Mouse (Mus musculus) kidney, postnatal 0 days (tissue): ENCODE data around the gene Pde6c. TPM values are rescaled to one million over a fixed set of nuclear protein-coding genes. Genes with fewer than 3 reads are reported as not detected.

ENCODE experiments used
- ATAC-seq: fragments of 200-750 bp; cut with Nextera tagmentation; replicated peaks from 2 replicates; pipeline ENCODE4 v1.8.0; 2017; ENCODE audit warnings: low read depth, moderate number of reproducible peaks, moderate TSS enrichment, moderate library complexity; ENCODE audit not compliant: low FRiP score
- DNase-seq: peaks from one replicate; pipeline ENCODE4 v3.0.0-alpha.2; 2016; ENCODE audit warnings: low spot score
- H3K27ac ChIP-seq: fragments of 300-500 bp; sonication (generic); 2 replicates; pipeline ENCODE4 v1.5.1; 2014; ENCODE audit warnings: mild to moderate bottlenecking
- H3K27me3 ChIP-seq: fragments of 300-500 bp; sonication (generic); 2 replicates; pipeline ENCODE4 v1.6.1; 2014; ENCODE audit warnings: low read length, mixed read lengths; ENCODE audit not compliant: insufficient read depth
- H3K36me3 ChIP-seq: fragments of 300-500 bp; sonication (generic); 2 replicates; pipeline ENCODE4 v1.6.1; 2014; ENCODE audit warnings: low read length, mixed read lengths; ENCODE audit not compliant: insufficient read depth
- H3K4me1 ChIP-seq: fragments of 300-500 bp; sonication (generic); replicated peaks from 2 replicates; pipeline ENCODE4 v1.6.1; 2014; ENCODE audit warnings: antibody characterized with exemption, low read length, mixed read lengths; ENCODE audit not compliant: insufficient read depth
- H3K4me2 ChIP-seq: fragments of 300-500 bp; sonication (generic); 2 replicates; pipeline ENCODE4 v1.6.1; 2014; ENCODE audit warnings: mild to moderate bottlenecking, low read length, moderate library complexity, mixed read lengths
- H3K4me3 ChIP-seq: fragments of 300-500 bp; sonication (generic); replicated peaks from 2 replicates; pipeline ENCODE4 v1.5.1; 2014; ENCODE audit warnings: low read depth, low read length
- H3K9ac ChIP-seq: fragments of 300-500 bp; sonication (generic); 2 replicates; pipeline ENCODE4 v1.6.1; 2014; ENCODE audit warnings: low read depth, low read length
- H3K9me3 ChIP-seq: fragments of 300-500 bp; sonication (generic); replicated peaks from 2 replicates; pipeline ENCODE4 v1.6.1; 2016; ENCODE audit warnings: low read length, inconsistent platforms, mixed read lengths
- CTCF ChIP-seq: IDR thresholded peaks from 2 replicates; pipeline ENCODE4 v1.5.1; 2016; ENCODE audit warnings: antibody characterized with exemption, low read depth, mild to moderate bottlenecking, moderate library complexity
- WGBS: fragments of 180-500 bp; shearing (Covaris S2); extraction: QIAGEN DNeasy Blood & Tissue Kit; methylation state at CpG from one replicate; pipeline ENCODE4 v1.1.7; 2014; 5-methylcytosine and 5-hydroxymethylcytosine counted together
- polyA plus RNA-seq: library from polyadenylated mRNA; unstranded; fragments of >200 nt; fragmentation: Nextera tagmentation; extraction: Ambion mirVana; gene quantifications from 2 replicates; pipeline ENCODE4 v1.2.1, GENCODE M21; 2015

Pde6c gene
- 0.15 and 0.16 TPM in 2 replicates for polyA plus RNA-seq

GRCm38 (mm10) chr19:38132481-38132880, at the start of gene Pde6c:
Pde6c (plus strand) TSS chr19:38132781.
- 68% methylated on average over 6 of the region's 6 CpGs for whole genome bisulfite sequencing
- Histone ChIP-seq H3K9ac (no peak within 1 kb of the TSS), H3K9me3 (no peaks in the 10 kb centered on the region), H3K27me3 (no peaks in the 10 kb centered on the region), H3K36me3 (no peaks in the 10 kb centered on the region), H3K4me2 (no peak within 1 kb of the TSS), H3K4me1 (no peaks in the 10 kb centered on the region), H3K4me3 (no peak within 1 kb of the TSS), H3K27ac (no peak within 1 kb of the TSS)
- no peak for TF ChIP-seq CTCF
- ATAC-seq, result no peak
- DNase-seq, result no peak

- TF ChIP-seq CTCF, result no peak
- Histone ChIP-seq H3K4me1 (no peaks in the 10 kb centered on the region), H3K4me3 (no peak overlapping the region), H3K27ac (no peak overlapping the region), H3K27me3 (no peaks in the 10 kb centered on the region), H3K36me3 (no peaks in the 10 kb centered on the region), H3K9me3 (no peaks in the 10 kb centered on the region), H3K9ac (no peak overlapping the region), H3K4me2 (no peak overlapping the region)
- ATAC-seq (no peak), DNase-seq (no peak)
- 42% methylated on average over 5 of the region's 5 CpGs for WGBS
Observed at GRCm38 (mm10) chr19:38082931-38083525, 49.6 kb upstream of the Pde6c start.

GRCm38 (mm10) chr19:38085841-38086240, 46.7 kb upstream of the Pde6c start:
- no peak overlapping the region for H3K9ac ChIP-seq
- H3K27me3 ChIP-seq, result no peaks in the 10 kb centered on the region
- H3K4me3 ChIP-seq, result no peak overlapping the region
- H3K27ac ChIP-seq, result no peak overlapping the region
- no peak overlapping the region for H3K4me2 ChIP-seq
- no peaks in the 10 kb centered on the region for H3K4me1 ChIP-seq
- no peaks in the 10 kb centered on the region for H3K36me3 ChIP-seq
- TF ChIP-seq CTCF, result no peak
- WGBS, result 91% methylated on average over 4 of the region's 4 CpGs
- no peaks in the 10 kb centered on the region for H3K9me3 ChIP-seq
- DNase-seq (no peak), ATAC-seq (no peak)

- Histone ChIP-seq H3K27ac (no peak overlapping the region), H3K4me2 (no peak overlapping the region), H3K9ac (no peak overlapping the region), H3K27me3 (no peaks in the 10 kb centered on the region), H3K9me3 (no peaks in the 10 kb centered on the region), H3K4me3 (no peak overlapping the region), H3K4me1 (no peaks in the 10 kb centered on the region), H3K36me3 (no peaks in the 10 kb centered on the region)
- TF ChIP-seq CTCF, result peak; percentile 73
- WGBS, result 49% methylated on average over 11 of the region's 11 CpGs
- DNase-seq (peak; percentile 82), ATAC-seq (peak; percentile 63; the same call in 1 of the 2 replicates)
Observed at GRCm38 (mm10) chr19:38086948-38087551, 45.5 kb upstream of the Pde6c start.

- H3K4me1 ChIP-seq, result no peaks in the 10 kb centered on the region
- no peaks in the 10 kb centered on the region for H3K9me3 ChIP-seq
- WGBS, result 78% methylated on average over 8 of the region's 8 CpGs
- H3K4me3 ChIP-seq, result no peak overlapping the region
- ATAC-seq (no peak), DNase-seq (no peak)
- H3K27ac ChIP-seq, result no peak overlapping the region
- TF ChIP-seq CTCF, result no peak
- no peaks in the 10 kb centered on the region for H3K36me3 ChIP-seq
- no peaks in the 10 kb centered on the region for H3K27me3 ChIP-seq
- no peak overlapping the region for H3K4me2 ChIP-seq
- H3K9ac ChIP-seq, result no peak overlapping the region
Observed at GRCm38 (mm10) chr19:38089358-38089757, 43.2 kb upstream of the Pde6c start.

- 24% methylated on average over 4 of the region's 4 CpGs for WGBS
- Histone ChIP-seq H3K4me2 (no peak overlapping the region), H3K27me3 (no peaks in the 10 kb centered on the region), H3K4me3 (no peak overlapping the region), H3K9ac (no peak overlapping the region), H3K27ac (no peak overlapping the region), H3K9me3 (no peaks in the 10 kb centered on the region), H3K36me3 (no peaks in the 10 kb centered on the region), H3K4me1 (no peaks in the 10 kb centered on the region)
- DNase-seq (peak; percentile 46), ATAC-seq (peak; percentile 74; the same call in 1 of the 2 replicates)
- TF ChIP-seq CTCF, result no peak
Observed at GRCm38 (mm10) chr19:38091512-38091985, 41.0 kb upstream of the Pde6c start.
